Mouse (Mus musculus) liver, postnatal 0 days (tissue): ENCODE measurements around the gene Usp30.

ENCODE experiments used
- CTCF ChIP-seq: sonication (generic); IDR thresholded peaks from 2 replicates; pipeline ENCODE4 v1.5.1; 2016; ENCODE audit warnings: antibody characterized with exemption, low read depth
- EP300 ChIP-seq: IDR thresholded peaks from 2 replicates; pipeline ENCODE4 v1.6.1; 2016; ENCODE audit warnings: antibody characterized with exemption, low read depth, mild to moderate bottlenecking

GRCm38 (mm10) chr5:114102807-114103206 lies 37.5 kb downstream of the Usp30 start:
- TF ChIP-seq CTCF = no peak
- TF ChIP-seq EP300 = no peak
